Mouse (Mus musculus) hindbrain, embryonic 13.5 days (tissue): ENCODE data around the gene Prune1. TPM values are rescaled to one million over a fixed set of nuclear protein-coding genes. Genes with fewer than 3 reads are reported as not detected.
"Not testable (repeated sequence)": the region's sequence is repeated elsewhere in the genome, so short reads cannot be mapped to it uniquely, and the experiment has no call there.

Experiments used
- ATAC-seq: fragments of 200-750 bp; cut with Nextera tagmentation; 2 replicates; pipeline ENCODE4 v1.8.0; 2017; ENCODE audit warnings: moderate TSS enrichment; ENCODE audit not compliant: low FRiP score
- H3K27ac ChIP-seq: fragments of 300-500 bp; sonication (generic); 2 replicates; pipeline ENCODE4 v1.5.1; 2015; ENCODE audit warnings: inconsistent platforms, mild to moderate bottlenecking, moderate library complexity
- H3K27me3 ChIP-seq: fragments of 300-500 bp; sonication (generic); 2 replicates; pipeline ENCODE4 v1.6.1; 2015; ENCODE audit warnings: mild to moderate bottlenecking, inconsistent platforms
- H3K36me3 ChIP-seq: fragments of 300-500 bp; sonication (generic); 2 replicates; pipeline ENCODE4 v1.6.1; 2015; ENCODE audit warnings: mild to moderate bottlenecking, inconsistent platforms
- H3K4me1 ChIP-seq: fragments of 300-500 bp; sonication (generic); replicated peaks from 2 replicates; pipeline ENCODE4 v1.6.1; 2015; ENCODE audit warnings: inconsistent platforms
- H3K4me2 ChIP-seq: fragments of 300-500 bp; sonication (generic); 2 replicates; pipeline ENCODE4 v1.6.1; 2015; ENCODE audit warnings: inconsistent platforms, mild to moderate bottlenecking, moderate library complexity
- H3K4me3 ChIP-seq: fragments of 300-500 bp; sonication (generic); 2 replicates; pipeline ENCODE4 v1.5.1; 2015; ENCODE audit warnings: mild to moderate bottlenecking, inconsistent platforms
- H3K9ac ChIP-seq: fragments of 300-500 bp; sonication (generic); 2 replicates; pipeline ENCODE4 v1.6.1; 2015; ENCODE audit warnings: mild to moderate bottlenecking, inconsistent platforms
- H3K9me3 ChIP-seq: fragments of 300-500 bp; sonication (generic); 2 replicates; pipeline ENCODE4 v1.6.1; 2016; ENCODE audit warnings: inconsistent platforms
- WGBS: fragments of 180-500 bp; shearing (Covaris S2); methylation state at CpG from one replicate; pipeline ENCODE4 v1.1.7; 2015; 5-methylcytosine and 5-hydroxymethylcytosine counted together
- polyA plus RNA-seq: library from polyadenylated mRNA; unstranded; fragments of >200 nt; fragmentation: Nextera tagmentation; extraction: Ambion mirVana; gene quantifications from 2 replicates; pipeline ENCODE4 v1.2.1, GENCODE M21; 2015

The Prune1 gene
- polyA plus RNA-seq, 1 experiment from 2014 or later: 50.3 TPM

DNA sequence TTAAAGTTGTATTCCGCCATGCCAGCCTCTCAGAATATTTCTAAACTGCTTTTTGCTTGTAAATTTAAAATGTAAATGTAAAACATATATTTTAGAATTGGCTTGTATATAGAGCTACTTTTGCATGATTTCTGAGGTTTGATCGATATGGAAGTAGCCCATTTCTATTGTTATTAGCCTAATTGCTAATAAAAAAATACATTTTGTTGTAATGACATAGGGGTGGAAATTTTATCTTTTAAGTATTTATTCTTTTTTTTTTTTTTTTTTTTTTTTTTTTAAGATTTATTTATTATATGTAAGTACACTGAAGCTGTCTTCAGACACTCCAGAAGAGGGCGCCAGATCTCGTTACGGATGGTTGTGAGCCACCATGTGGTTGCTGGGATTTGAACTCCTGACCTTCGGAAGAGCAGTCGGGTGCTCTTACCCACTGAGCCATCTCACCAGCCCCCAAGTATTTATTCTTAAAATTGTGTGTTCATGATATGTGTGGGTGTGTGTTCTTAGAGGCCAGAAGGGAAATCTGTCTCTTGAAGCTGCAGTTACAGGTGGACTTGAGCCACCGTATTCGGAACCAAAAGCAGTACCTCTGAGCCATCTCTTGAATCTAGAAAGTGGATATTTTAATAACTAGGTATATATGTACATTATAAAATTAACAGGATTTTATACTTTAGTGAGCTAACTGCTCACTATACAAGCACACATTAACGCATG is 68.8 kb downstream of the Prune1 start:
- Histone ChIP-seq H3K4me1 (peaks cover 13% of the 10 kb centered on the region), H3K36me3 (peaks cover 26% of the 10 kb centered on the region)
- H3K9me3 ChIP-seq, H3K4me3 ChIP-seq, H3K27me3 ChIP-seq, H3K27ac ChIP-seq, H3K9ac ChIP-seq, ATAC-seq, H3K4me2 ChIP-seq: not testable (repeated sequence)
- 90% methylated on average over 9 of the region's 10 CpGs for WGBS

DNA sequence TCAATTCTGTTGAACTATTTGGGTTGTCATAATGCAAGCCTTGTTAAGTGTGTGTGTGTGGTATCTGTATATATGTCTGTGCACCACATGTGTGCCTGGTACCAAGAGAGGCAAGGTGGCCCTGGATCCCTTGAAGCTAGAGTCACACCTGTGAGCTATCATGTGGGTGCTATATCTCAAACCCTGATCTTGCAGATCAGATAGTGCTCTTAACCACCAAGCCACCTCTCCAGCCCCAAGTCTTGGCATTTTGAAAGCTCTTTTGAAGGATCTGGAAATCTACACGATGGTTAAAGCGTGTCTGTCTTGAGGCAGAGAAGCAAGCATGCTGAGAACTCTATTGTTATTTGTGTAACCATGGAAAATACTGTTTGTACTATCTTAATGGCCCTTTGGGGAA is 71.3 kb downstream of the Prune1 start:
- Histone ChIP-seq H3K9me3 (no peaks in the 10 kb centered on the region), H3K27me3 (no peaks in the 10 kb centered on the region), H3K27ac (no peak overlapping the region), H3K4me1 (no peaks in the 10 kb centered on the region), H3K9ac (no peak overlapping the region), H3K4me3 (no peak overlapping the region), H3K4me2 (no peak overlapping the region), H3K36me3 (peaks cover 39% of the 10 kb centered on the region)
- no peak for ATAC-seq
- WGBS: 60% methylated on average over 2 of the region's 2 CpGs

DNA sequence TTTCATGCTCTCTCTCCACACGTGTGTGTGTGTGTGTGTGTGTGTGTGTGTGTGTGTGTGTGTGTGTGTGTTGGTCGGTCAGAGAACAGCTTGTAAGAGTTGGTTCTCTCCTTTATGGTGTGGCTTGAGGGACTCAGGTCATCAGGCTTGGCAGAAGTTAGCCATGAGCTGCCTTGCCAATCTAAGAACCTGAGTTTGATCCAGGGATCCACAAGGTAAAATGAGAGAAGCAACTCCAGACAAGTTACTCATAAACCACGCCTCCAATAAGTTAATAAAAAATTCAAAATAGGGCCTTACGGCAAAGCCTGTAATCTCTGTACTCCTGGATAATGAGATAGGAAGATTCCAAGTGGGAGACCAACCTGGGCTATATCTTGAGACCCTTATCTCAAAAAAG is 73.6 kb downstream of the Prune1 start:
- WGBS: 87% methylated on average over 4 of the region's 4 CpGs
- H3K27me3 ChIP-seq: no peaks in the 10 kb centered on the region
- no peaks in the 10 kb centered on the region for H3K4me1 ChIP-seq
- H3K36me3 ChIP-seq: peaks cover 45% of the 10 kb centered on the region
- no peak overlapping the region for H3K9ac ChIP-seq
- no peaks in the 10 kb centered on the region for H3K9me3 ChIP-seq
- no peak overlapping the region for H3K4me2 ChIP-seq
- no peak for ATAC-seq
- H3K27ac ChIP-seq: no peak overlapping the region
- no peak overlapping the region for H3K4me3 ChIP-seq

DNA sequence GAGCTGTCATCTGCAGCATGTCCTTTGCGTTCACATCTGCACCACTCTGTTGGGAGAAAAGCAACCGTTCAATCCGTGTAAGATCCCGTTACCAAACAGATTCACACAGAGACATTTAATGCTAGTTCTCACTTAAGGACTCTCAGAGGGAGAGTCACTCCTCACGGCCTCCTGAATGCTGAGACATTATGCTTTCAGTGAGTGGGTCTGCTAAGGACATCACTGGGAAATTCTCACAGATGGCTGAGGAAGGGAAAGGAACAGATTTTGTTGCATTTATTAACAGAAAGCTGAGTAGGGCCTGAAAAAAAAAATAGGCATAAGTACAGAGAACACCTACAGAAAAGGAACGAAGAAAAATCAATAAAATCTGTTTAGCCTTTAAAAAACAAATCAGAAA is 78.0 kb downstream of the Prune1 start:
- Histone ChIP-seq H3K27me3 (no peaks in the 10 kb centered on the region), H3K27ac (no peak overlapping the region), H3K4me1 (no peaks in the 10 kb centered on the region), H3K36me3 (peaks cover 74% of the 10 kb centered on the region), H3K9ac (no peak overlapping the region), H3K4me2 (no peak overlapping the region), H3K9me3 (no peaks in the 10 kb centered on the region), H3K4me3 (no peak overlapping the region)
- no peak for ATAC-seq
- 95% methylated on average over 6 of the region's 6 CpGs for WGBS

Other genes with a start within 250 kb of the Prune1 start
- gene Psmd4, start 239.5 kb downstream of the Prune1 start, polyA plus RNA-seq: 269 and 277 TPM in 2 replicates
- gene Pip5k1a, start 175.1 kb downstream of the Prune1 start, polyA plus RNA-seq: 15.4 and 16.7 TPM in 2 replicates
- 219 and 221 TPM in 2 replicates for gene Vps72, start 171.1 kb downstream of the Prune1 start, polyA plus RNA-seq
- gene Tmod4, start 157.6 kb downstream of the Prune1 start, polyA plus RNA-seq: 0.99 and 1.5 TPM in 2 replicates
- gene Scnm1, start 148.1 kb downstream of the Prune1 start, polyA plus RNA-seq: 95.9 and 97.1 TPM in 2 replicates
- 36.8 and 38.4 TPM in 2 replicates for gene Lysmd1, start 148.0 kb downstream of the Prune1 start, polyA plus RNA-seq
- 2.8 and 3.1 TPM in 2 replicates for gene Tnfaip8l2, start 139.7 kb downstream of the Prune1 start, polyA plus RNA-seq
- 31.5 and 31.8 TPM in 2 replicates for gene Sema6c, start 121.6 kb downstream of the Prune1 start, polyA plus RNA-seq
- 4.5 and 4.6 TPM in 2 replicates for gene Gabpb2, start 64.2 kb downstream of the Prune1 start, polyA plus RNA-seq
- 65.5 and 68.9 TPM in 2 replicates for gene Cdc42se1, start 53.3 kb downstream of the Prune1 start, polyA plus RNA-seq
- 307 and 311 TPM in 2 replicates for gene Mllt11, start 49.9 kb downstream of the Prune1 start, polyA plus RNA-seq
- gene Gm128, start 40.5 kb downstream of the Prune1 start, polyA plus RNA-seq: 0.19 and 0.26 TPM in 2 replicates
- gene Bnipl, start 30.9 kb downstream of the Prune1 start, polyA plus RNA-seq: 0.13 and 0.25 TPM in 2 replicates
- 42.2 and 43.0 TPM in 2 replicates for gene Mindy1, start 731 bp downstream of the Prune1 start, polyA plus RNA-seq
- gene Anxa9, start 25.1 kb upstream of the Prune1 start, polyA plus RNA-seq: 0.31 and 0.38 TPM in 2 replicates
- gene Cers2, start 32.7 kb upstream of the Prune1 start, polyA plus RNA-seq: 91.8 and 93.7 TPM in 2 replicates
- 45.6 and 46.2 TPM in 2 replicates for gene Setdb1, start 75.1 kb upstream of the Prune1 start, polyA plus RNA-seq
- gene 4930558C23Rik, start 120.8 kb upstream of the Prune1 start, polyA plus RNA-seq: not detected in 2 replicates
- gene Arnt, start 152.3 kb upstream of the Prune1 start, polyA plus RNA-seq: 20.0 and 21.0 TPM in 2 replicates
- gene Ctsk, start 217.2 kb upstream of the Prune1 start, polyA plus RNA-seq: 10.8 and 15.6 TPM in 2 replicates
- gene Ctss, start 244.7 kb upstream of the Prune1 start, polyA plus RNA-seq: 15.1 and 16.8 TPM in 2 replicates